Mouse (Mus musculus) left cerebral cortex, postnatal 36 days (tissue): ENCODE measurements around the gene Tmcc1. TPM values are rescaled to one million over a fixed set of nuclear protein-coding genes. Genes with fewer than 3 reads are reported as not detected.

ENCODE experiments used
- DNase-seq, 2 experiments: peaks; one replicate each; pipeline ENCODE4 v3.0.0; 2021 to 2022; ENCODE audit warnings: low spot score in 2 of 2, mixed read lengths in 1 of 2
- intact Hi-C: fragments of 180-260 bp; cut with DNase I; formaldehyde crosslinking; loops from one replicate; pipeline ENCODE4 v1.15.1; 2025
- total RNA-seq, 2 experiments: library from RNA; stranded (reverse); gene quantifications; 2 replicates each; pipeline ENCODE4 v1.2.3; 2021

Tmcc1 gene
- total RNA-seq, 2 experiments from 2014 or later = 63.0 to 76.8 TPM

DNA sequence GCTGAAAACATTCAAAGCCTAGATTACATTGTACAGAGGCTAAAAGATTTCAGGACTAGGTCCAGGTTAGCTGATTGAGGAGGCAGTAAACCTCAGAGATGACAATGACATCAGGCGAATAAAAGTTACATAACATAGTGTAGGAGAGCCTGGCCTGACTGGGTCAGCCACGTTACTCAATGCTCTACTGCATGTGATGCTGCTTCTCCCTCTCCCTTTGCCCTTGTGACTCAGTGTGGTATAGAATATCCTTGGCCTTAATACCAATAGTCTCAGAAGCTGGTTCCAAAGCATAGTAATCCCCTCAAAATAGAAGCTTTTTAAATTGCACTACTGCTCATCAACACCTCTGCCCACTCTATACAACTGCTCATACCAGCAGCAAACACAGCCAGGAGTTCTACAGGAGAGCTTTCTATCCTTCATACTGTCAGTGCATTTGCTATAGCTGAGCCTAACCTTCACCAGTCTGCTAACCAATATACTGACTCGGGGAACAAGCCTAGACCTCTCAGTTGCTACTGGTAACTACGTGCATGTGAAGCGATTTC lies 155.9 kb downstream of the Tmcc1 start:
- DNase-seq = no peak
- intact Hi-C loops = no loop called here

DNA sequence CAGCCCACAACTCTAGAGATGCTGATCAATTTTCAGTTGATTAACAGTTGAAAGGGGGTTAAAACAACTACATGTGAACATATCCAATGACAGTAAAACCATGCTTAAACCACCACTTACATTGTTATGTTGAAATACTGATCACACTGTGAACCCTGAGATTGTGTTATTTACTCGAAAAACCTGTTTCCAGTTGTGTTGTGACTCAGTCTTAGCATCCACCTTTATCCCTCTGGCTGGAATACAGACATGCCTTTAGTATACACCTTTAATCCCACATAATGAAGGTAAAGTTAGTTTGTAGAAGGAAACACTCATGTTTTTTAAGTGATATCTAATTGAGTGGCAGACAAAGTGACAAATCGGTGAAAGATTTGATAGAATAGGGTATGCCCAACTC lies 156.7 kb downstream of the Tmcc1 start:
- DNase-seq = no peak
- intact Hi-C loops = no loop called here

DNA sequence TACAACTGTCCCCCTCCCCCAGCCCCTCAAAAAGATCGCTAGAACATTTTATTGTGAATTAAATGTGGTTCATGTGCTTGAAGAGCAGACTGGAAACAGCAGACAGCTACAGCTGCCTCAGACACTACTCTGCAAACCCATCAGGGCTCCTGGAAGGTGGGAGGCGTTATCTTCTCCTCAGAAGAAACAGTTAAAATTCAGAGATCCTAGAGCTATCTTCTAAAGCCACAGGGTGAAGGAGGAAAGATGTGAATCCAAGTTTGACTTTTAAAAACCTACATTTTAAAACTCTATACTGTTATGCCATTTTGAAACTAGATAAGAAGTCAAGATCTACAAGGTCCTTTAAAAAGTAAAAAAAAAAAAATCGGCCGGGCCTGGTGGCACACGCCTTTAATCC lies 162.2 kb downstream of the Tmcc1 start:
- intact Hi-C loops = no loop called here
- DNase-seq = no peak

DNA sequence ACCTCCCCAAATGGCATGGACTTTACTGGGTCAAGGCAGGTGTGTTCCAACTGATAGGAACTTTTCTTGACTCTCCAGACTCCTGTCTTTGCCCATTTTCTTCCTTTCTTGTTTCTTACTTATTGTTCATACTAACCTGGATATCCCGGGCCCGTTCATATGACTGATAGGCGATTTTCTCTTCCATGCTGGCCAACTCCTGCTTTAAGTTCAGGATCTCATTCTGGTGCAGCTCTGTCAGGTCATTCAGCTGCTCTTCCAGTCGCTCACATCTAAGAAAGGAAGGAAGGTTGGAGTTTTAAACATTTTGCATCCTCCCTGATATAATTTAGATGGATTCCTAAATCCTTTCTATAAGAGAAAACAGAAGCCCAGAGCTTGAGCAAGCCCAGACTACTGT lies 168.6 kb downstream of the Tmcc1 start:
- DNase-seq = no peak
- intact Hi-C loops = no loop called here

DNA sequence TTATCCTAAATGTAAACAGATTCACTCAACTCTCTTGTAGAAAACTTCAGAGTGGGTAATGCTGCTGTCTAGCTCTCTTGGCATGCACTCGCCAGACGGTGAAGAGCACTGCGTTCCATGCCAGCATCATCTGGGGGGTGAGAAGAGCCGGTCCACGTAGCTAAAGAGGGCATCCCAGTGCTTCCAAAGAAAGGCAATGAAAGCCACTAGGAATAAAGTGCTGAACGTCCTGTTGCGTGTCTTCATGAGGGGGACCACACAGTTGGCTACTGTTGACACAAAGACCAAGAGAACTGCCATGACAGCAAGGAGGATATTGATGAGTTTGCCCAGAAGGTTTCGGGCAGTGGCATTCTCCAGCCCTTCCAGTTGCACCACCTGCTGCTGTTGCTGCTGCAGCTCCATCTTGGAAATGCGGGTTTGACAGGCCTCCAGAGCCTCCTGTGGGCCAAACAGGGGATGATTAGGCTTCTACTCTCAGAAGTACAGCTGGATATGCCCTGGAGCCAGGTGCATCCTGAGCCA lies 171.3 kb downstream of the Tmcc1 start:
- DNase-seq = no peak
- intact Hi-C loops = no loop called here

DNA sequence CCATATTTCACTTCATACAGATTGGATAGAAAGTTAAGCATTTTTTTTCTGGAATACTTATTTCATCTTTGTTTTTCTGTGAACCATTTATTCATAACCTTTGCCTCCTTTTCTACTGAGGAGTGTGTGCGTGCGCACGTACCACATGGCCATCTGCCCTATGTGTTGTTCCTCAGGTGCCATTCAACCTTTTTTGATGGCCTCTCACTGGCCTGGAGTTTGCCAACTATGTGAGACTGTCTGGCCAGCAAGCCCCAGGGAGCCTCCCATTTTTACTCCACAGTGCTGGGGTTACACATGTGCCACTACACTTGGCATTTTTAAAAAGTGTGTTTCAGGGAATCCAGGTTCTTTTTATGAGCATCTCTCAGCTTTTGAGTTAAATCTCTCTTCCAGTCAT lies 177.4 kb downstream of the Tmcc1 start:
- no peak for DNase-seq
- intact Hi-C loops = loop anchor here (10.0 kb wide), 1 partner anchor 409 kb away; no protein-coding TSS in a partner anchor

DNA sequence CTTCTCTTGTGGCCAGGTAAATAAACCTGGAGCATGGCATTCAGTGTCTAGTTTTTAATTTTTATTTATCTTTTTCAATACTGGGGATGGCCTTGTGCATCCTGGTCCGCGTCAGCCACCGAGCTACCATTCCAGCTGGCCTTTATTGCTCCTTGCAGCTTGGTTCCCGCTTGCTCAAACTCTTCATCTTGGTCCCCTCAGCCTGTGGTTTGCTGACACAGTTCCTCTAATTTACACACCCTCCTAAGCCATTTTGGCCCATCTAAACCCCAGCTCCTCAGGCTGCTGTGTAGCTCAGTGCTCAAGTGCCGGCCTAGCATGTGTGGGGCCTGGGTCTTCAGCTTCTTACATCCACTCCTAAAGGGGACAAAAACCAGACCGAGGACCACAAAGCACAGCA lies 179.2 kb downstream of the Tmcc1 start:
- intact Hi-C loops = loop anchor here (5.0 to 10.0 kb wide), 2 partner anchors 193 to 411 kb away; partner anchors contain the start of gene Washc2
- DNase-seq = no peak

DNA sequence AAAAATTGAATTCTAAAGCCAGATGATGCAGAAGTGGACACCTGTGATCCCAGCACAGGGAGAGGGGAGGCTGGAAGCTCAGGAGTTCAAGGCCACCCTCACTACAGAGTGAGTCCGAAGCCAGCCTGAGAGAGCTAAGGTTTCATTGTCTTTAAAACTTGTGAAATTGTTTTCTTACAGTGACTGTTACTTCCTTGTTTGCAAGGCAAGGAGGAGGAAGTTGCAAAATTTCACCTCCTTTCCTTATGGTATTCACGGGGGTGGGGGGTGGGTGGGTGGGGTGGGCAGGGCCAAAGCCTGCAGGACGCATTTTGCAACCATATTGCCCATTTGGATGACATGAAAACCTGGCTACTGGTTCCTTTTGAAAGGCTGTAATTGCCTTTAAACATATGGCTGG lies 179.6 kb downstream of the Tmcc1 start:
- DNase-seq = no peak
- intact Hi-C loops = loop anchor here (5.0 to 10.0 kb wide), 2 partner anchors 194 to 411 kb away; partner anchors contain the start of gene Washc2

DNA sequence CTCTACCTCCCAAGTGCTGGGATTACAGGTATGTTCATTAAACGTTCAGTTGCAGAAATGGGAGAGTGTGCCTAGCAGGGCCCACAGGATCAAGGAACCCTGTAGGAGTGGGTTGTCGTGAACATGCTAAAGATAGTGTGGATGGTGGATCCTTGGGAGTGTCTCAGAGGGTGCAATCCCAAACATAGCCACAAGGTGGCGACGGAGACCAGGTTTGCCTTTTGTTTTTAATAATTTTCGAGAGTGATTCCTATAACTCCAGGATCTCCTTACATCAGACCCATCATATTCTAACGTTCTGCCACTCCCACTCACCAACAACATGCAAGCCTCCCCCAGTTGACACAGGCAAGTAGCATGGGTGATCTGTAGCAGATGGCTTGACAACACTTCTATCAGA lies 182.7 kb downstream of the Tmcc1 start:
- DNase-seq = peak; percentile 83 to 88
- intact Hi-C loops = loop anchor here (2.0 to 10.0 kb wide), 3 partner anchors 118 to 414 kb away; partner anchors contain the start of gene Washc2

DNA sequence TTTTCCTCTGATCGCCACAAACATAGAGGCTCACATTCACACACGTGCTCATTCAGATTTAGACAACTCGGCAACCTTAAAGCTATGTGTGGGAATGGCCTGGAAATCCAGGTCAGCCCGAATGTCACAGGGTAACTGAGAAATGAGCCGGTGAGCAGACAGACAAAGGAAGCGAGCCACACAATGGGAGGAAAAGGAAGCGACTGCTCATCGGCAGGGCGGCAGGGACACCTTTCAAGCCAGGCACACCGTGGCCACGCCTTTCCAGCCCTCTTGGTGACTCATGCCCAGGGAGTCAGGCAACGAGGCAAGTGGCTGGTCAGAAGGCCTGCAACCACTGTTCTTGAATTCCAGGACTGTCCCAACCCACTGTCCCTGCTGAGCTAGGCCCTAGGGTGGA lies 183.9 kb downstream of the Tmcc1 start:
- intact Hi-C loops = loop anchor here (5.0 kb wide), 1 partner anchor 107 kb away; no protein-coding TSS in a partner anchor
- no peak for DNase-seq

DNA sequence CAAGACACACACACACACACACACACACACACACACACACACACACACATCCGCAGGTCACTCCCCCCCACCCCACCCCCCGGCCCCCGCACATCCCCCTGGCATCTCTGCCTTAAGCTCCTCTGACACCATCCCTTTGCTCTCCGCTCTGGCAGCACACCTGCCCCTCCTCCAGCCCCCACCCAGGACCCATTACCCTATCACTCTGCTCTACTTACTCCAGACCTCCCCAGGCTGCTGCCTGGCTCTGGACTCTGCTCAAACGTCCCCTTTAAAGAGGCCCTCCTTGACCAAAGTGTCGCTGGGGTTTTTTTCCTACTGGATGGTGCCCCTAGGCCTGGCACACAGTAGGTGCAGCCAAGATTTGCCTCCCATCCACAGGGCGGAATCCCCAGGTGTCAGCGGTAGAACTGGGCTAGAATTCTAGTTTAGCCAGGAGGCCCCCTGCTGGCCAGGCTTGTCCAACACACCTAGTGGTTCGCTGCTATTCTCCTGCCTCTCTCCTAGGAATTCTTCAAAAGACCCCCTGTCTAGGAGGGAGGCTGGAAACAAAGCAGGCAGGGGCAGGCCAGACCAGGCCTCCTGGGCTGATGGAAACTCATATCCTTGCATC lies 185.6 kb downstream of the Tmcc1 start:
- peak in 1 of 2 experiments; percentile 62 for DNase-seq

DNA sequence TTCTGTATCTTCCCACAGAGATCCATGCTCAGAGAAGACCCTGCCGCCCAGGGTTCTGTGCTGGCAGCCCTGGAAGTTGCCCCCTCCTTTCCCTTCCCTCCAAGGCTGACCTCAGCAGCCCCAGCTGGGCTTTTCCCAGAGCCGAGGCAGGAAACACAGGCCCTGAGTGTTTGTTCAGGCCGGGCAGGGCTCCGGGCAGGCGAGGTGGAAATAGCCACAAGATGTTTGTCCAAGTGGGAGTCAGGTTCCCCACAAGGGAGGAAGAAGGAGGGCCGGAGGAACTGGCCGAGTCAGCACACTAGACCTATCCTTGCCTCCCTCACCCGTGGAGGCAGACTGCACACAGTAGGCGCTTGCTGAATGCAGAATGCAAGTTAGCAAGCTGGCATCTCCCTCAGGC lies 186.6 kb downstream of the Tmcc1 start:
- DNase-seq = no peak
- intact Hi-C loops = loop anchor here (5.0 kb wide), 1 partner anchor 104 kb away; no protein-coding TSS in a partner anchor

More for the DNA sequence above, 185.6 kb downstream of the Tmcc1 start:
- intact Hi-C loops = loop anchor here (5.0 kb wide), 1 partner anchor 105 kb away; no protein-coding TSS in a partner anchor

DNA sequence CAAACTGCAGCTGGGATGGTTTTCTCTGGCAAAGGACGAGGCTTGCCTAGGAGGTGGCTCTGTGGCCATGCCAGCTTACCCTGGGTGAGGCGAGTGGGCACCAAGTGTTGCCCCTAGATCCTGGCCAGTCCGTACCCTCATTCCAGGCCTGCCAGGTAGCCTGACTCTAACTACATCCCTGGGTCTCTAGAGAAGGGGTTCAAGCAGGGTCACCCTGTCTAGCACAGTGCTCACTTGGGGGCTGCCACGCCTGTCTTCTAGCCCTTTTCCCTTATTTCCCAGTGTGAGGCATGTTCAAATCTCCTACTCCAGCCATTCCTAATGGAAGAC lies 187.4 kb downstream of the Tmcc1 start:
- DNase-seq = no peak
- intact Hi-C loops = loop anchor here (5.0 kb wide), 1 partner anchor 104 kb away; no protein-coding TSS in a partner anchor

DNA sequence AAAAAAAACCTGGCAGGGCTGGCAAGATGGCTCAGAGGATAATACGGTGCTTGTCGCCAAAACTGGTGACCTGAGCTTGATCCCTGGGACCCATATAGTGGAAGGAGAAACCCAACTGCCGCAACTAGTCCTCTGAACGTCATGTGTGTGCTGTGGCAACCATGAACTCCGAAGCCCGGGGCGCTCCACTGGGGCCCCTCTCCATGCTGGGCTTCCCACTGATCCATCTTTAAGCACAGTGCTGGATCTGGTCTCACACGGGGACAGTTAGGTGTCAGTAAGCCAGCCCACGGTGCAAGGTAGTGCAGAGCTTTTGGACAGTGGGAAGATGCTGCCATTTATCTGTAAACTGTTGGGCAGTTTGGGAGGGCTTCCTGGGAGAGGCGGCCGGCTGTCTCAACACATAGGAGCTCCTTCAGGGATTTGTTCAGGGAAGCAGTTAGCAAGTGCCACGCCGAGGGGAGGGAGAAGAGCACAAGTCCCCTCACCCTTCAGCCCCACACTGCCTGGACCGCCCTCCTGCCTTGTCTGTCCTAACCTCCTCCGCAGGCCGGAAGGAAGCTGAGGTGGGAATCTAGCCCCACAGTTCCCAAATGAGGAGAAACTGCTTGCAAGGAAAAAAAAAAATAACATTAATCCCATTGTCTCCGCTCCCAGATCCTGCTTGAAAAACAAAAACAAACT lies 187.9 kb downstream of the Tmcc1 start:
- intact Hi-C loops = loop anchor here (5.0 kb wide), 1 partner anchor 103 kb away; no protein-coding TSS in a partner anchor
- DNase-seq = no peak

DNA sequence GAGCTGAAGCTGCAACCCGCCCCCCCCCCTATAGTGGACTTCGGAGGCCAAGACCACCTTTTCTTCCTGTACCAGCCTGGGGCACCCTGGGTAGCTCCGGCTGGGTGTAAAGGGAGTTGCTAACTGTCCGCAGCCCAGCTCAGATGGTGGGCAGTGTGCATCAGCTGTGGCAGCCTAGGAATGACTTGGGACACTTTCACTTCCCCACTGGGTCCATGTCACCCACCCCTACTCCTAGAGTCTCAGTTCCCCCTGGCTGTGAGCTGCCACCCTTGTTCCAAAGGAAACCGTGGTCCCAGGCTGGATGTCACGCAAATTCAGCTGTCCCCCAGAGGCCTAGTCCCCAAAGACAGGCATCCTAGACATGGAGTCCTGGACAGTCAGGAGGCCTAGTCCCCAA lies 188.6 kb downstream of the Tmcc1 start:
- intact Hi-C loops = loop anchor here (5.0 kb wide), 1 partner anchor 102 kb away; no protein-coding TSS in a partner anchor

DNA sequence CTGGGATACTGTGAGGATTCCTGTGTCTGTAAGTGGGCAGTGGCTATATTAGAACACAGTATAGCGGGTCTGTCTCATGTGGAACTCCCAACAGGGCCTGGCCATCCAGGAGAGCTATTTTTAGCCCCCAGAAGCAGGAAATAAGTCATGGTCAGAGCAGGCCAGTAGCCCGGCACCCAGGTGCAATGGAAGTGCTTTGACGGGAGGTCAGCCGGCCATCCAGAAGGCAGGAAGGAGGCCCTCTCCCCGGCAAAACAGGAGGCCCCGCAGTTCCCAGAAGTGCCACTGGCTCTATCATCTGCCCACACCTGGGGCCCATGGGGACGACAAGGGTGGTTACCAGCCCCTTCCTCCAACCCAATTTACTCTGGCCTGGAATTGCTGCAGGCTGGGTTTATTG lies 189.2 kb downstream of the Tmcc1 start:
- intact Hi-C loops = no loop called here
- no peak for DNase-seq

More for the DNA sequence above, 188.6 kb downstream of the Tmcc1 start:
- no peak for DNase-seq

DNA sequence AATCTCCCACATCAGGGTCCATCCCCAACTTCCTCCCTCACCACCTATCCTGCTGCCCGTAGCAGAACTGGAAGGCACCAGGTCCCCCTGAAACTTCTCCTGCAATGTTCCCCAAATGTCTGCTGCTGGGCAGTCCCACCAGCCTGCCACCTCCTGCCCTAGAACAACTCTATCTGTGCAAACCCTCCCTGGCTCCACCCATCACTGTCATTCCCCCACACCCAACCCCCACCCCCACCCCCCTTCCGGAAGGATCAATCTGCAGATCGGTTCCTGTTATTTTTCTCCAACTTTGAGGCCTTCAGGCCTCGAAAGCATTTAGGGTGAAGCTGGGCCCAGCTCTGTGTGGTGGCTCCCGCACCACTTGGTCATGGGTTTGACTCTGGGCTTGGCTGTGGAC lies 189.8 kb downstream of the Tmcc1 start:
- intact Hi-C loops = no loop called here

DNA sequence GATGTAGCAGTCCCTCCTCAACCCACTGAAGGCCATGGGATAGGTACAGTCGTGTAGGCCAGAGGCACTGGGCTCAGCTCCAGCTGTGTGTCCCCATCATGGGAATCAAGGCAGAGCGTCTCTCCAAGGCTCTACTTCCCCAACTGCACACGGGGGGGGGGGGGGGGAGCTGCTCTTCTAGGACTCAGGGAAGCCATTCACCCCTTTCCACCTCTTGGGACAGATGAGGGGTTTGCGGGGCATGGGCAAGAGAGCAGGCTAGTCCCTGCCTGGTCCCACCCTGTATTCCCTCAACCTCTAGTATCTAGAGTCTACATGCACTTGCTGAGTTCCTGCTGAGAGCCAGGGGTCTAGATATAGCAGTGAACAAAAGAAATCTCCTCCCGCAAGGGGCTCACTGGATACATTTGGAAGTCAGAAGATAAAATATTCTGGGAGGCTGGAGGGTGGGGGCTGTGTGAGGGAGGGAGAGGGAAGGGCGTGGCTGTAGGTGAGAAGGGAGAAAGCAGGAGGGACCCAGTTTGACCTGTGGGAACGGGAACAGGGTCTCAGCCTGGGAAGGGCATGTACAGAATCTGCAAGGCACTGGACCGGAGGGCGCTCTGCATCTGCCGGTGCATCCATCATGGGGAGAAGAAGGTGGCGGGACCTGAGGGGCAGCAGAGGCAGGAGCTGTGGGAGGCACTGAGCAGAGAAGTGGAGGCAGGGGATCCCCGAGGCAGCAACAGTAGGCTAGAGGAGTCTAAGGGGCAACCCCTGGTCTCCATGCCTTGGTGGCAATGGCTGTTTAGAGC lies 190.8 kb downstream of the Tmcc1 start:
- intact Hi-C loops = no loop called here
- peak in 1 of 2 experiments; percentile 2 for DNase-seq

More for the DNA sequence above, 189.8 kb downstream of the Tmcc1 start:
- no peak for DNase-seq

DNA sequence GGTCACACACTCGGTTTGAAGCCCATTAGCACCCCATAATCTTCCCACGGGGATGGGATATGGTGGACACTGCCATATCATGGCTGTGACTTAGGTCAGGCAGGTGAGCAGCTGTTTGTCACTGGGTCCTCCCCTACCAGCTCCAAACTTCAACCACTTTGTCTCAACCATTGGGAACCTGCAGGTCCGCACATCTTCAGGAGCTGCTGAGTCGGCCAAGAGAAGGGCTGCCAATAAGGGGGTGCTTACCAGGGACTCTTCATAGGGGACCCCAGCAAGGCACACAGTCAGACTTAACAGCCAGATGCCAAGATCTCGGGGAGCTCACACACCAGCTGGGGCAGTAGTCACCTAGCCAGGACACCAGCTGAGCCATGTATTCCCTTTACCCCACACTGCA lies 192.4 kb downstream of the Tmcc1 start:
- no peak for DNase-seq
- intact Hi-C loops = no loop called here
